Mouse (Mus musculus) ovary, postnatal 10 days (tissue): Measurements from ENCODE around the gene BC061212.
"Not testable (repeated sequence)": the region's sequence is repeated elsewhere in the genome, so short reads cannot be mapped to it uniquely, and the experiment has no call there.

ENCODE experiments used
- DNase-seq: peaks from one replicate; pipeline ENCODE4 v3.0.0; 2022; ENCODE audit warnings: low spot score

The BC061212 gene

DNA sequence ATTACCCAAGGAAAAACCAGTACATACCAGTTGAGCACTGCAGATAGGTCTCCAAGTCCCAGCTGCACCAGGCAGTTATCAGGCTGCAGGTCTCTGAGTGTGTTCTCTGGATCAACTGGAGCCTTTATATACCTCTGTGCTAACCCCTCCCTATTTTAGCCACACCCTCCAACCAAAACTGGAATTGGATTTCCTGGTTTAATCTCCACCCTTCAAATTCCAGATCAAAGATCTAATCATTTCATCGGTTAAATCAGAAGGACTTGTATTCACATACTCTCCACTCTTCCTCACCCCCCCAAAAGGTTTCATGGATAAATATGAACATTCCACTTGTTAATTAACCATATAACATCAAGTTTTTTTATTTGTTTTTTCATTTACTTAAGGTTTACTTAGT is at the start of gene BC061212:
Gene BC061212 (minus strand): TSS at position 101 of the 400 bp plus-strand sequence.
- not testable (repeated sequence) for DNase-seq

DNA sequence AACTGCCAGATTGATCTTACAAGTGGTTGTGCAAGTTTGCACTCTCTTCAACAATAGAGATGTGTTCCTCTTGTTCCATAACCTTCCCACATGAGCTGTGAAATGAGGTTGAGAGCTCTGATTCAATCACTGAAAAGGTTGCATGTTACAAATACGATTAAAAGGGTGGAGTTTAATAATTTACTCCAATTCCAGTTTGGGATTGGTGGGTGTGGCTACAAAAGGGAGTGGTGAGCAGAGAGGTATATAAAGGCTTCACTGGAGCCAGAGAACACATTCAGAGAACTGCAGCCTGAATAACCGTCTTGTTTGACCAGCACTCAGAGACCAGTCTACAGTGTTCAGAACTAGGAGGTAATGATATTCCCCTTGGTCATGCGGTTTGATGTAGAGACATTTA is 5.7 kb upstream of the BC061212 start, which contains the start of gene Gm6351:
Gene Gm6351 (plus strand): TSS at position 301 of the 400 bp plus-strand sequence.
- DNase-seq, result not testable (repeated sequence)
